Mouse (Mus musculus) adrenal gland, postnatal 10 days (tissue): ENCODE measurements around the gene Rnf111. TPM values are rescaled to one million over a fixed set of nuclear protein-coding genes. Genes with fewer than 3 reads are reported as not detected.
"Not testable (repeated sequence)": the region's sequence is repeated elsewhere in the genome, so short reads cannot be mapped to it uniquely, and the experiment has no call there.

Experiments used
- DNase-seq: peaks from one replicate; pipeline ENCODE4 v3.0.0; 2021; ENCODE audit warnings: mixed read lengths
- long read RNA-seq, 2 experiments: library from polyadenylated mRNA; stranded (forward); transcript quantifications; one replicate each; pipeline ENCODE4 v2.0.0; 2021
- total RNA-seq, 2 experiments: library from RNA; stranded (reverse); gene quantifications; 2 replicates each; pipeline ENCODE4 v1.2.3; 2021

Gene Rnf111
- total RNA-seq, result 10 to 100 TPM; 31.4 to 36.9 TPM
- long read RNA-seq, experiment 1, partial matches to known transcripts, result 5 of 7 reads
- long read RNA-seq, experiment 1, other reads (novel, unspliced or antisense), result 2 of 7 reads
- long read RNA-seq, experiment 2, full-length matches to known transcripts, result 1 of 8 reads
- long read RNA-seq, experiment 2, partial matches to known transcripts, result 3 of 8 reads
- long read RNA-seq, experiment 2, other reads (novel, unspliced or antisense), result 4 of 8 reads

GRCm38 (mm10) chr9:70503626-70504041 is at the start of gene Rnf111:
Gene Rnf111 (minus strand): TSS chr9:70503725.
- peak; percentile 98 for DNase-seq

GRCm38 (mm10) chr9:70552233-70552632 is 48.7 kb upstream of the Rnf111 start:
- not testable (repeated sequence) for DNase-seq

GRCm38 (mm10) chr9:70551524-70551923 is 48.0 kb upstream of the Rnf111 start:
- no peak for DNase-seq

- DNase-seq, result no peak
These were observed 44.8 kb upstream of the Rnf111 start for GRCm38 (mm10) chr9:70548304-70548703.

DNA sequence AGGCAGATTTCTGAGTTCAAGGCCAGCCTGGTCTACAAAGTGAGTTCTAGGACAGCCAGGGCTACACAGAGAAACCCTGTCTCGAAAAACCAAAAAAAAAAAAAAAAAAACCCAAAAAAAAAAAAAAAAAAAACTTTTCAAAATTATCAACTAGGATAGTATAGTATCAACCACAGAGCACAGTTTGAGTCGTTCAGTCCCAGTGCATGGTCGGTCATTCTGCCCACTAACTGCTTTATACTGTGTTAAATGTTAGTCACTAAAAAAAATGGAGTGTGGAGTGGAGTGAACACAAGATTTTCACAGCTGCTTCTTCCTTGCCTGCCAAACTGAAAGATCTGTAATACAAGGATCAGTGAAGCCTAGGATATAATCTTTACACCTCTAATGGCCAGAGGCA is 43.1 kb upstream of the Rnf111 start:
- DNase-seq, result not testable (repeated sequence)

- DNase-seq, result no peak
These were observed 41.3 kb upstream of the Rnf111 start for GRCm38 (mm10) chr9:70544831-70545230.

DNA sequence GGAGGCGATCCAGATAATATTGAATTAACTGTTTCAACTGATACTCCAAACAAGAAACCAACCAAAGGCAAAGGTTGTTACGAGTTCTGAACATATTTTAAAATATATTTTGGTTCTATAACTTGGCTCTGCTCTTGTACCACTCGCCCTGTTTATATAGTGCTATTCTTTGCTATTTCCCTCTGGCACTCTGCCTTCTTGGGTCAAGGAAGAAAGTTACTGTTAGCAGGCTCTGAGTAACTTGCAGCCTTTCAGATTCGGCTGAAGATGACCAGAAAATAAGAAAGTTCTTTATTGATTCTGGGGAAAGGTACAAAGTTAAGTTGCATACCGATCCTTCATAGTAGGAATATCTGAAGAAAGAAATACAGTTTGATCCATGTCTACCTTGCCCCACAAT is 40.5 kb upstream of the Rnf111 start:
- no peak for DNase-seq

DNA sequence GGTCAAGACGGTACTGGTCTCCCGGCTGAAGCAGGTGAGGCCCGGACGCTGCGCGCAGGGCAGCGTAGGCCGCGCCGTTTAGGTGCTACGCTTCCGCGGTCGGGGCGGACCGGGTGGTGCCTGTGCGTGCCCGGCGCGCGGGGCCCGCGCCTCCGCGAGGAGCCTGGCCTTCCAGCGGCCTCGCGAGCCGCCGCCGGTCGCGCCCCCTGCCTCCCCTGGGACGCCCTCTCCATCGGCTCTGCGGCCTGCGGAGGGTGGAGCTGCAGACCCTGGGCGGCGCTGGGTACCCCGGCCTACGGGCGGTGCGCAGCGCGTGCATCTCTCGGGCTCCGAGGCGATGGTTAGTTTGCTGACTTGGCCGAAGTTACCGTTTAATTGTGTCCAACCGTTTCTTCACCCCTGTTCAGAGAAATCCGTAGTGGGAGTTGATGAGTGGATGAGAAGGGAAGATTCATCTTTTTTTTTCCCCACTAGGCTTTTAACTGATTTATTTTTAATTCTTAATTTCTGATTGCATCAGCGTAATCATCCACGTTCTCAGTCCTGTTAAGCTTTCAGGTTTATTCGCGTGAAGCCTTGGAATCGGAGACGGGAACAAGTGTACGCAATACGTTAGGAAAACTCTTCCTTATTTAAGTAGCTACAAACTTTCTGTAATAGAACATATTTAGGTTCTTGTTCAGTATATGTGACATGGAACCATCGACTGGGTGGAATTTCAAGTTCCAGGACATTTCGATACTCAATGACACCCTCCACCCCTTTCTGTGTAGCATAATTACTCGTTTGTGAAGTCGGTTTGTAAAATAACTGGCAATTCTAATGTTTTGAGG is 39.7 kb upstream of the Rnf111 start:
- DNase-seq, result peak; percentile 72

- DNase-seq, result peak; percentile 100
These were observed 38.9 kb upstream of the Rnf111 start, which contains the start of gene Sltm for GRCm38 (mm10) chr9:70542305-70543041. Gene Sltm (plus strand): TSS chr9:70542754.

- DNase-seq, result no peak
These were observed 38.1 kb upstream of the Rnf111 start for GRCm38 (mm10) chr9:70541584-70541983.

DNA sequence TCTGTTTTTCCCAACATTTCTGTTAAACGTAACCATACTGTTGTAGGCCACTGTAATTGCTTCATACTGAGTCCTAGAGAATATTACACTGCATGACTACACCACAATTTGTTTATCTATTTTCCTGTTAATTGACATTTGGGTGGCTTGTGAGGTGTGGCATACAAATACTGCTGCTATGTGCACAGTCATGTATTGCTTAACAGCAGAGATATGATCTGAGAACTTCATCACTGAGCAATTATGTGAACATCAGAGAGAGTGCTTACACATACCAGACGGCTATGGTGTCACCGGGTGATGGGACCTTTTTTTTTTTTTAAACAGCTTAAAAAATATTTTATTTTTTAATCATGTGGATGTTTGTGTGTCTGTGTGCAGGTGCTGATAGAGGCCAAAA is 29.8 kb upstream of the Rnf111 start:
- DNase-seq, result no peak

- no peak for DNase-seq
These were observed 20.8 kb upstream of the Rnf111 start for GRCm38 (mm10) chr9:70524366-70524765.

GRCm38 (mm10) chr9:70523813-70524212 is 20.3 kb upstream of the Rnf111 start:
- DNase-seq, result no peak

DNA sequence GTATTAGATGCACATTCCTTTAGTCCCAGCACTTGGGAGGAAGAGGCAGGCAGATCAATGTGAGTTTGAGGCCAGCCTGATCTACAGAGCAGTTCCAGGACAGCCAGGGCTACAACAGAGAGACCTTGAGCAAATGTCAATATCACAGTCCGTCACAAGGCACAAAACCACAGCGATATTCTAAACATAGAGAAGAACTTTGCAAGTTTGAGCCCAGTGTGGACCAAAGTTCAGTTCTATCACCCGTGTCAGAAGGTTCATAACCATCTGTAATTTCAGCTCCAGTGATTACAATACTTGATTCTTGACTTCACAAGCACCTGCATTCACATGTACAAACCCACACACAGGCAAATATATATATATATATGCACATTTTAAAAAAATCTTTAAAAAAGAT is 17.1 kb upstream of the Rnf111 start:
- no peak for DNase-seq

DNA sequence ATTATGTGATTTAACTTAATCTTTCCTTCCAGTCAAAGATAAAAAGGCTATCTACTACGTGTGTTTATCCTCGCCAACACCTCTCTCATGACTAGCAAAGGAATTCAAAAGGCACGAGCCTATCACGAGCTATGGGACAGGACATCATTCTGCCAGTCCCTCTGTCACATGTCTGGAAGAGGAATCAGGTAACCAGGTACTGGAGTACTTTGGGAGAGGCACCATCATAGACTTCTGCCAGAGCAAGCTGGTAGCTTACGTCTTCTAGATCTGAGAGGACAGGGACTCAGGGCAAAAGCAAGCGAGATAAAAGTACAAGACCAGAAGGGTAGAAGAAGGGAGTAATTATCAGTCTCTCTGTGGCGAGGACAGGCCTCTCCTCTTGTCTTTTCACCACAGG is 8.2 kb upstream of the Rnf111 start:
- no peak for DNase-seq

GRCm38 (mm10) chr9:70510998-70511583 is 7.6 kb upstream of the Rnf111 start:
- peak; percentile 14 for DNase-seq

- peak; percentile 50 for DNase-seq
These were observed 6.5 kb upstream of the Rnf111 start for GRCm38 (mm10) chr9:70509906-70510525.

GRCm38 (mm10) chr9:70506787-70507186 is 3.3 kb upstream of the Rnf111 start:
- no peak for DNase-seq

DNA sequence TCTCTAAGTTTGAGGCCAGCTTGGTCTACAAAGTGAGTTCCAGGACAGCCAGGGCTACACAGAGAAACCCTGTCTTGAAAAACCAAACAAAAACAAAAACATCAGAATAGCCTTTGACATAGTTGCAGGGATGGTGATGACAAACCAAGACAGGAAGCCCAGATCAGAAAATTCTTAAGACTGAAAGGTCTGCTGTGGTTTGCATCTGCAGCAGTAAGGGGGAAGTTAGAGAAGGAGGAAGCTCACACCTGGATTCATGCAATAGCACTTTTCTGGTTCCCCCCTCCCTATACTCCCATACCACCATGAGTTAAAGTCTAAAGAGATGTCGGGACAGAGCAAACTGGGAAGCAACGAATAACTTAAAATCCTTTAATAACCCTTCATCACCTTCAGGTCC is 2.7 kb upstream of the Rnf111 start:
- DNase-seq, result no peak

DNA sequence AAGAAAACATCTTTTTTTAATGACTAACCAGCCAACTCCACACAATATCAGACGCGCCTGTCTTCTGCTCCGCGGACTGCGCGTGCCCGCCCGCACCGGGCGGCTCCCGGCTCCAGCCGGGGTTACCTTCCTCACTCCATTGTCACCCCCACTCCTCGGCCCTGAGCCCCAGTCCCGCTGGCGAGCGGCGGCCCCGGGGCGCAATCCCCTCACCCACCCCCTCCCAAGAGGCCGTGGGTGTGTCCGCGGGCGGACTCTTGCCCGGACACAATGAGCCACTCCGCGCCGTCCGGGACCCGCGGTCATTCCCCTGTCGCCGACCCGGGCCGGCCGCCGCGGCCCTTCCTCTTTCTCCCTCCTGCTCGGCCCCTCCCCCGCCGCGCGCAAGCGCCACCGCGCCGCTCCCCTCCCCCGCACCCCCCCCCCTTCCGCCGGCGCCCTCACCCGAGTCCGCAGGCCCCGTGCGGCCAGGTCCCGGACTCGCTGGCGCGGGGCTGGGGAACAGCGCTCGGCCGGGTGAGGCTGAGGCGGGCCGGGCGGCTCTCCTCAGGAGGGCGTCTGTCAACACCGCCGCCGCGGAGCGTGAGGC is 416 bp downstream of the Rnf111 start:
- DNase-seq, result peak; percentile 79

GRCm38 (mm10) chr9:70502284-70503014 is 1.1 kb downstream of the Rnf111 start:
- no peak for DNase-seq
